Comparison of ENCODE assay signal across 13 mouse cellular contexts in genomic region chr10:41792375-41792774, GRCm38 (mm10).
"Had no signal": no experiment of that assay in that cellular context is flagged by ENCODE, and none has a peak within 500 bp of the region (broad histone marks: within the 10 kb centered on the region; RNA-seq: fewer than 3 reads in every experiment).

No protein-coding gene starts in this region.

- DNase-seq: gastrocnemius, adult 2 months; gastrocnemius, postnatal 10 days; gastrocnemius, postnatal 25 days; heart, adult 2 months; heart, postnatal 10 days; heart, postnatal 4 days; kidney, adult 18-20 months; kidney, adult 8-10 months; kidney, postnatal 10 days; kidney, postnatal 36 days; layer of hippocampus, adult 9-11 months; layer of hippocampus, postnatal 36 days; left cerebral cortex, postnatal 4 days had no signal
